Mouse (Mus musculus) adipocyte (in vitro differentiated cells): Measurements from ENCODE around the gene H2al1m.
"Not testable (repeated sequence)": the region's sequence is repeated elsewhere in the genome, so short reads cannot be mapped to it uniquely, and the experiment has no call there.

Experiments
- DNase-seq: peaks from one replicate; pipeline ENCODE4 v3.0.0-alpha.2; 2016; ENCODE audit warnings: low spot score

The H2al1m gene

DNA sequence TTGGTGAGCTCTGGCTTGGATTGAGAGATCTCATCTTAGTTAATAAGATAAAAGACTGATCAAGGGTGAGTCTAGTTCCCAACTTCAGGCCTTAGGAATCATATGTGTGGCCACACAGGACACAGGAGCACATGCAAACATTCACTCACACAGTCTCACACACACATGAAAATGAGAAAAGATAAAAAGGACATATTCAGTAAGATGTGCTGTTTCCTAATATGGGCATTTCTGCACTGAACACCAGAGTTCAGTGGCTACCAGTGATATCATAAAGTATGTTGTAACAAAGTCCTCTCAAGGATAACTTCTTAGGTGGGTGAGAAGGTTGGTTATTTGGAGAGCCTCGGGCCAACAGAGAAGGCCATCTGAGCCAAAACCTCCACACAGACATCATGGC is at the start of gene H2al1m:
TSS of gene H2al1m (plus strand) at position 301 of the 400 bp plus-strand sequence.
- not testable (repeated sequence) for DNase-seq

DNA sequence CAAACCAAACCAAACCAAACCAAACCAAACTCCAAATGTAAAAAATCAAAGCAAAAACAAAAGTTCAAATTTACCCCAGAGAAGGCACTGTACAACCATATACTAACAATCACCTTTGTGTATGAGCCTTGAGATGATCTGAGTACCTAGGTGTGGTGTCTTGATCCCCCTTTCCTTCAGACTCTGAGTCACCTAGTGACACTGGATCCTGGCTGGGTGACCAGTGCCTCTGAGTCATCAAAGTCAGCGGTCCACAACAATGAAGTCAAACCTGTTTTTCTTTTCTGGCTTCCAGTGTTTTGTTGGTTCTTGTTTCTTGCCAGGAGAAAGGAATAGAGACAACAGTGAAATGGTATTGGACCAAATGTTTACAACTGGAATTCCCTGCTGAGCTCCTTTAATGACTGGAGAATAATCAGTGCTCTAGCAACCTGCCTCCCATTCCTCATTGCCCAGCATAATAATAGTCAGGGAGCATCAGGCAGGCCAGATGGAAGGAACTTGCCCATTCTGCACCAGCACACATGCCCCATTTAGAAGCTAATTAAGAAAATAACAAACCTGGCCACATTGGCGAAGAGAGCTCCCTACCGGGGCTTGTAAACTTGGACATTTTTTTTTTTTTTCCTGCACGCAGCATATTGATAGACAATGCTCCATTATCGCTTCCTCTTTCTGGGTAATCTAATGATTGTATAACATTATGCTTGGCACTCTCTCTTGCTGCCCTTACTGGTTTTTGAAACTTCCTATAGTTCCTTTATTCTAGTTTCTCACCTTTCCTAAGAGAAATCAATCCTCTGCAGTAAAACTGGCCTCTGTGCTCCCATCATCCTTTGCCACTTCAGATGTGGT is 42.6 kb upstream of the H2al1m start:
- no peak for DNase-seq

DNA sequence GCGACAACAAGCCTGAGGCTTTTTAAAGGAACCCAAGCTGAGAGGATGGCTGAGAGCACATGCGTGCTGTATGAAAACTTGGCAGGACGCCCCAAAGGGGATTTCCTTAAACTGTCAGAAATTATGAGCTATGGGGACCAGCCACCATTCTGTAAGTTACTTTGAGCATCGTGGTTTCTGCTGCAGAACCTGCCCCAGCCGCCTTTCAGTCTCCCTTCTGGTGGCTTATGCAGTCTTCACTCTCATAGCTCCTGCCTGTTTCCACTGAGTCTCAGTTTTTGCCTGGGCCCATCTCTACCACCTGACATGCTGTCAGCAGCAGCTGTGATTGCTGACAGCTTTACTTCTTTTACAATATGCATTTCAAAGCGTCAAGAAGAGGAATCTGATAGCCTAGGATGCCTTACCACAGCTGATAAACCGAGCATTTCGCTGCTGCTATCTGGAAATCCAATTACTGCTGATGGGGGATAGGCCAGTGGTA is 40.1 kb upstream of the H2al1m start:
- DNase-seq = peak; percentile 10

DNA sequence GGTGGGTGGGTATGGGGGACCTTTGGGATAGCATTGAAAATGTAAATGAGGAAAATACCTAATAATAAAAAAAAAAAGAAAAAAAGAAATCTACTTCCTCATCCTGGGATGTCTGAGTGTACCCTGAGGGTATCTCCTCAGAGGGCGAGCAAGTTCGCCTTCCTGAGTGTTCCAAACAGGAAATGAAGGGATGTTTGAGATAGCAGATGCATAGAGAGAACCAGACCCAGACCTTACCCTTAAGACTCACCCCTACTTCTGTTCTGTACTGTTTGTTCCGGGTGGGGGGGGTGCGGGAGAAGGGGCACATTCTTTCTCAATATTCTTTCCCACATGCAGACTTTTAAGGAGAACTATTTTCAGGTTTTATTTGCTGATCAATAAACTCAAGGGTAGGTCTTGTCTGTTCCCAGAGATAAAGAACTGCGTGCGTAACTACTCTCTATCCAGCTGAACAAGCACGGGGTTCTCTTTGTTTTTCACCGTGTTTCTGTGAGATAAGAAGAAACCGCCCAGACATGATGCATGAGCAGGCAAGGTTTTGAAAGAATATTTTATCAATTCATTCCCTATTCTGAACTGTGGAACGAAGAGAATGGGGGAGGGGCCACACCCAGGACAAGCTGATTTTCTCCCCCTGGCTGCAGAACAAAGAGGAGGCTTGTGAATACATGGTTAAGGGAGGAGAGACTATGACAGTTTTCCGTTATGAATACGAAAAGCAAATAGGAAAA is 38.8 kb upstream of the H2al1m start:
- DNase-seq = no peak

DNA sequence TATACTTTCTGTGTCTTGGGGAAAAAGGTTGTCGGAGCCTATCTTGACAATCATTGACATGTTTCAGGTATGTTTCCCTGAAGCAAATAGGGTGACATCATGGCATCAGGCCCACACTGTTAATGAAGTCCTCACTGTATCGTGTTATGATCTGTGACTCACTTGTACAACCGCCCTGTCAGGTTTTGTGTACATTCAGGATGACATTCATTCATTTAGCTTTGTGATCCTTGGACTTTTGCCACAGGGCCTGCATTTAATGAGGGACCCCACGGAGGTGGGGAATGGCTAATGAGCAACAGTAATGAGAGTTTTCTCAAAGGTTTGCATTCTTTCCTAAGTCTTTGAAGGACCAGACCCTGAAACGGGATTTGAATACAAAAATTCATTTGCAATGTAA is 34.7 kb upstream of the H2al1m start:
- DNase-seq = no peak

DNA sequence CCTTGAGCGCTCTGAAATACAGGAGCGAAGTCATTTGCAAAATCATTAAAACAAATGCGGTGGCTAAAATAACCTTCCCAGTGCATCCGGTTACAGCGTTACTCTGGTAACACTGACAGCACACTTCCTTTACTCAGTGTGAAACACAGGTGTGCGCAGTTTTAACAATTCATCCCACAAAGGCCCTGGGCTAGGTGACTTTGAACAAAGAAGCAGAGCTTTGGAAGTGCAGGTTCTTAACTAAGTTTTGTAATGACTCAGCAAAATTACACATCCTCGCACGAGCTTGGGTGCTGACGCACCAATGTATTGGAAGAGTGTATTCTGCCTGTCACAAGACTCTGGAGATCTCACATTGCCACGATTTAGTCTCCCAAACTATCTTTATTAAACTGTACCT is 29.6 kb upstream of the H2al1m start:
- DNase-seq = no peak

DNA sequence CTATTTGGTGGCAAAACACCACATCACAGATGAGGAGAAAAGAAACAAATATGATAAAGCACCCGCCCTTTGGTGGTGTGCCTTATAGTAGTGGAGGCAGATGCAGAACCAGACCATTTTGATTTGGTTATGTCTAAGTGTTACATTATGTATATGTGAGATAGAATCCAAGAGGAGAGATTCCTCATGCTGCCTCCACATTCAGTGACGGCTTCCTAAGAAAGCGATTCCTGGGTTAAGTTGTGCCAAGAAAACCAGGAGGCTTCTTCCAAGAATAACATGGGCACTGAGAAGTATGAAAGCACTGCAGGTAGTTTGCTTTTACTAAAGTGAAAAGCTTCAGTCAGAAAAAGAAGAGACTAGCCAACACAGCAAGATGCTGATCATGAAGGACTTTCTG is 28.7 kb upstream of the H2al1m start:
- no peak for DNase-seq

DNA sequence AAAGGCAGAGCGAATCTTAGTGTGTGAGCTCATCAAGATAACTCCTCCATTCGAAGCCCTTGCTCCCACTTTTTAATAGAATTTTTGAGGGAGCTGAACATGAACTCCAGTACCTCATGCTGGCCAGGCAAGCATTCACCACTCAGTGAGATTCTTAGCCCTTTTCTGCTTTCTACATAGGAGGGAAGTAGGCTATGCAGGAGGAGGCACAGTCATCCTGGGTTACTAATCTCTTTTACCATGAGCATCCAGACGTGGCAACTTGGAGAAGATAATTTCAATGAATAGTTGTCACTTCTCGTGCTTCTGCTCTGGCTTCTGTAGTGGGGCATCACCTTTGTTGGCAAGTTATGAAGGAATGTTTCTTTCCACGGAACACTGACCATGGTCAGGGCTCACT is 26.8 kb upstream of the H2al1m start, which contains the start of gene Gm14862:
TSS of gene Gm14862 (minus strand) at position 134 of the 400 bp plus-strand sequence.
- no peak for DNase-seq

DNA sequence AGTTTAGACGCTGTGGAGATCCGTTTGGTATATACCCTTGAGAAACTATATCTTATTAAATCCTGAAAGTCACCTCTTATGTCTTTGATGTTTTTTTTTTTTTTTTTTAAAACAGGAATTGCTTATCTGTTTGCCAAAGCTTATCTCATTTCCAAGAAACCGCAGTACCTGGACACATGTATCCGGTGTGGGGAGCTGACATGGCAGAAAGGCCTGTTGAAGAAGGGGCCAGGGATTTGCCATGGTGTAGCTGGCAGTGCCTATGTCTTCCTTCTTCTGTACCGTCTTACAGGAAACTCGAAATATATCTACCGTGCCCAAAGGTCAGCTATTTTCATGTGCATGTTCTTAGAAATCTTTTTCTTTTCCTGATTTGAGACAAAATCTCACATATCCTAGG is 25.7 kb upstream of the H2al1m start:
- no peak for DNase-seq

DNA sequence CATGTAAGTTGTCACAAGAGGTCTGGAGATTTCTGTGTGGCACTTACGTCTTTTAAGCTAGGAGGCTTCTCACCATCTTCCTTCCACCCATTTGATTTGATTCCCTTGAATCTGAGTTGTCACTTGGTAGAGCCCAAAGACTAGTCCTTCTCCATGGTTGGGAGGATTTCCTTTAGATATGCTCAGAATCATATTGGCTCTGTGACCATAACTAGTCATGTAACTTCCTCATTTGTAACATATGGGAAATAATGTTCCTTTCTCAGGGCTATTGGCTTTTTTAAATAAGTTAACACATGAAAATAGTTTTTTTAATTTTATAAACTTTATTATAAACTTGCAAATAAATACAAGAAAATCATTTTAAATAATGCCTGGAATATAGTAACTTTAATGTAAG is 24.3 kb upstream of the H2al1m start:
- DNase-seq = no peak

DNA sequence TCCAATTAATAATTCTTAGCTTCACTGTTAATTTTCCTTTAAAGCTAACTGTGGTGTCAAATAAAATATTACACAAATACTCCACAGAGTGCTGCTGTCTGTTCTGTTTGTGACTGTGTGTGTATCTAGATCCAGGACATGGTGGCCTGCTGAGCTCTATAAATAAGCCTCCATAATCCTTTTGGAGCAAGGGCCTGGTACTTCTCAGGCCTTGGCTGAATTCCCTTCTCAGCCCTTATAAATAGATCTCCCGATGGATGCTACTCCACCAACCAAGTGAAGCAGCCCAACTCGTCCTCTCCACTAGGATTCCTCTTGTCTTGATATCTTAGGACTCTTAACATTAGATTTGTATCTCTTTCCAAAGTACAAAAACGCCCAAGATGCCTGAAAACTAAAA is 12.5 kb upstream of the H2al1m start:
- no peak for DNase-seq

DNA sequence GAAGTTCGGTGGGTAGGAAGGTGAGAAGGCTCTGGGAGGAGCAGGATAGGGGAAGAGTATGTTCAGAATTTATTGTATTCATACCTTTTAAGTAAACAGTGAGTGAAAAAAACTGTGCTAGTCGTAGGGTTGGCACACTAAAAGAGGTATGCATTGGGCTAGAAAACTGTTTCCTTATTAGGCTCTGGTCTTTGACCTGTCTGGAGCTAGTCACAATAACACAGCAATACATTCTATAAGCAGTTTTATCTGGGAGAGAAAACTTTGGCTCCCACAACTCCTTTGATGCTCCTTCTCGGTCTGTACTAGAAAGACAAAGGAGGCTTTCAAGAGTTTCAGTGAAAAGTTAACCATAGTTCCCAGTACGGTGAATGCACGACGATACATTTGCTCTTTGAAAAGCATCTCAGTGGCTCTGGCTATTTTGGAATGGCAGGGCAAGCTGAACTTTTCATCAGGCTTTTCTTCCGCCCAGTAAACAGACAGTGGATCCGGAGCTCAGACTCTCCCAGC is 11.6 kb upstream of the H2al1m start:
- DNase-seq = no peak

DNA sequence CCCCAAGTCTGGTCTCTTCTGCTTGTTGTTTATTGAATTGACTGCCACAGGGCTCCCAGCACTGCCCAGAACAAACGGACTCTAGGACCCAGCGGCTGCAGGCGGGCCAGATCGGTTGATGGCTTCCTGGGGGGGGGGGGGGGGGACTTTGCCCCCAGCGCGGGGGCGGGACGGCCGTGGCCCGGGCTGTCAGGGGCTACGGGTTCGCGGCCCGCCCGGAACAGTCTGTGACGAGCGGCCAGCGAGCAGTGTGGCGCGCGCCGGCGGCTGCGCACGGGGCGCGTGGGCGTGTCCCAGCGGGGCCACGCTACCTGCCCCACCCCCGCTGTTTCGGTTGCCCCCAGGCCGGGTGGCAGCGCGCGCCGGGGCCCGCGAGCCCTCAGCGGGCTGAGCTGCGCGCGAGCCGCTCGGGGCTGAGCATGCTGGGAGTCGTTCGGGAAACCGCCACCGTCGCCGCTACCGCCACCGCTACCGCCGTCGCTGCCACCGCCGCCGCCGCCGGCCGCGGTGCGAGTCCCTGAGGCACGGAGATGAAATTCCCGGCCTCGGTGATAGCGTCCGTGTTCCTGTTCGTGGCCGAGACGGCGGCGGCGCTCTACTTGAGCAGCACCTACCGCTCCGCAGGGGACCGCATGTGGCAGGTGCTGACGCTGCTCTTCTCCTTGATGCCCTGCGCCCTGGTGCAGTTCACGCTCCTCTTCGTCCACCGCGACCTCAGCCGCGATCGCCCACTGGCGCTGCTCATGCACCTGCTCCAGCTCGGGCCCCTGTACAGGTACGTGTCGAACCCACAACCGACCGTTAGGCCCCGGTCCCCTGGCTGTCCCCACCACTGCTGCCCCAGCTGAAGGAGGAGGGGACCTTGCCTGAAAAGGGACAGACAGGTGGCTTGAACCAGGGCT is 10.9 kb upstream of the H2al1m start, which contains the start of gene Xk:
TSS of gene Xk (plus strand) at position 297 of the 902 bp plus-strand sequence.
- DNase-seq = no peak

DNA sequence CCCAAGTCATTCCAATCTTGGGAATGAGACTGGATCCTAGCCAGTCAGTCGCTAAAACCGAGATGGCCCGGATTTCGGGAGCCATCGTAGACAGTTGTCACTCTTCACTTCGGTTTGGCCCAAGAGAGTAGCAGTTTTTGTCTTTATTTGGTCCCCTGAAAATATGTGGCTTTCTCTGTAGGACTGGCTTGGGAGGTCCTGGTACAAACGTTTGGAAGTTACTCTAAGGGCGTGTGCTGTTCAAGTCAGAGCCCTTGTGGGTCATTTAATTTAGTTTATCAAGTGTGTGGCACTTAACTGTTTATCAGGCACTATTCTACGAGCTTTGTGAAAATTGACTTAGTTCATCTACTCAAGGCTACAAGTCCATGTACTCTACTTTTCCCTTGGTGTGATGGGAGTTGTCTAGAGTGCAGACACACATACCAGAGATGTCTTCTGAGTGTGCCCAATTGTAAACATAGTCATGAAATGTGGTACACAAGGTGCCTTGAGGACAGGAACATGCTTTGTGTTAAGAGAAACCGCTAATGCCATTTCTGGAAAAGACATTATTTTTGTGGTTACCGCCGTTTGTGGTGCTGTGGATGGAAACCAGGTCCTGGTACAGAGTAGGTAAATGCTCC is 10.1 kb upstream of the H2al1m start:
- DNase-seq = no peak

DNA sequence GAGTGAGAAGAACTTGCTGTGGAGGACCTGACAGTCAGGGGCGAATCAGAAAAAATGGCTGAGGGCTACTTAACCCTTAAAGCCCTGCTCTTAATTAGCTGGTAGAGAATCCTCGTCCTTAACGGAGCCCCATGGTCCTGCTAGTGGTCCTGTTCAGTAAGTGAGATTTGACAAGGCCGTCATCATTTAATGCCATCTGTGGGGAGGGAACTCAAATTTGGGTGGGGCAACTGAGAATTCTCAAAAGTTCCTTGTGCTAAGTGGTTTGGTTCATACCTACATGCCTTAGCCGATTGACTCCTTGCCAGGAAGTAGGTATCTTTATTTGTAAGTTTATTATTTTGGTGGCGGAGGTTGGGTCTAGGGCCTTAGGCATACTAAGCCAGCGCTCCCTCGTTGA is 9.2 kb upstream of the H2al1m start:
- DNase-seq = no peak

DNA sequence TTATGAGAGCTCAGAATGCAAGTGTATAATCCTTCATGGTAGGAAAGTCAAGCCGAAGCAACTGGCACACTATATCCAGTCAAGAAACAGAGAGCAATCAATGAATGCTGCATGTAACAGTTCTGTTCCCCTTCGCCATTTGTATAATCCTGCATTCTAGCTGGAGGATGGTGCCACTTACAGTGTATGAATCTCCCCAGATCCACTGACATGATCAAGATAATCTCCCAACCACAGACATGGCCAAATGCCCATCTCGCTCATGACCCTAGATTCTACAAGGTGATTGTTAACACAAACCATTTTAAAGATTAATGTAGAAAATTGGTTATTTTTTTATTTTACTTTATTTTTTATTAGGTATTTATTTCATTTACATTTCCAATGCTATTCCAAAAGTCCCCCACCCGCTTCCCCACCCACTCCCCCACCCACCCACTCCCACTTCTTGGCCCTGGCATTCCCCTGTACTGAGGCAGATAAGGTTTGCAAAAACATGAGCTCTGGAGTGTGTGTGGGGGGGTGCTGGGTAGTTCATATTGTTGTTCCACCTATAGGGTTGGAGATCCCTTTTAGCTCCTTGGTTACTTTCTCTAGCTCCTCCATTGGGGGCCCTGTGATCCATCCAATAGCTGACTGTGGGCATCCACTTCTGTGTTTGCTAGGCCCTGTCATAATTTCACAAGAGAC is 9.7 kb downstream of the H2al1m start:
- DNase-seq = not testable (repeated sequence)

DNA sequence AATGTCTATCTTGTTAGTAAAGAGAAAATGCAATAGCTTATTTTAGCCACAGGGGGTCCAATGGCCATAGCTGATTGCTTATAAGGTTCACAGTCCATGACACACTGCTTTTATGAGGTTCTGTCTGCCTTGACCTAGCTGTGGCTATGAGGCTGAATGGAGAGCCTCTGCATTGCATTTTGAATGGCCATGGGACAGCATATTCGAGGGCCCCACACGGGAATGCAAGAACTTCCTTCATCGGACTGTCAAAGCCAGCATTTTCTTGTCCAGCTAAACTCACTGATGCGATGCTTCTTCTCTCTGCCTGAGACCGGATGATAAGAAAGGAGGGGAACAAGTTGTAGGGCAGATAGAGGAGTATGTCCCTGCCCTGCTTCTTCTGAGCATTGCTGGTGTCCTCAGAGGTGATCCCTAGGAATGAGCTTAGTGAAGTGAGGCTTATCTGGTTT is 14.9 kb downstream of the H2al1m start:
- no peak for DNase-seq

DNA sequence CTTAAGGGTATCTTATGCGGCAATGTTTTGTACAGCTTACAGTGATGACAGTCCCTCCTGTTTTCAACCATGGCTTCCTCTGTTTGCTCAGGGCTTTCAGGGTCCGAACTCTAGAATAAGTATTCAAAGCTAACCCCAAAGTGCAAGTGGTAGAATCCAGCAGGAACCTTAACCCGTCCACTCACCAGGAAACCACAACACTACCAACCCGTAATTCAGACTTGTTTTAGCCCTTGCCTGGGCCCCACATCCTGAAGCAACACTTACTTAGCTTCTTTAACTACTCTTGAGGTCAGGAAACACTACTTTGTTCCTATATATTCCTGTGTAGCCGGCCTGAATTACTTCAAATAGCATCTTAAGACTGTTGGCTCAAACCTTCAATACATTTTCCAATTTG is 19.2 kb downstream of the H2al1m start:
- no peak for DNase-seq

DNA sequence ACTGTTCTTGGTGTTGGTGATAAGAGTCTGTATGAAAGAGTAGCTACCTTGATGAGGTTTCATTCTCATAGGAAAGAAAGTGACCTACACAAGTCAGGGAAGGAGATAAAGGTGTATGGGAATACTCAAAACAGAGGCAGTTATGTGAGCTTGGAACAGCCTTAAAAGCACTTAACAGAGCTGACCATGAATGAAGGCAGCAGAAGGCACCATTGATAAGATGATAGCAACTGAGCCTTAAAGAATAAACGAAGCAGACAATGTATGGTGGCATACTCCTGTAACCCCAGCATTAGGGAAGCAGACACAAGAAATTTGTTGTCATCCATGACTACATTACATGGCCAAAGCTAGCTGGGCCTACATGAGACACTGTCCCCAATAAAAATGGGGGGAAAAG is 19.9 kb downstream of the H2al1m start:
- DNase-seq = no peak

DNA sequence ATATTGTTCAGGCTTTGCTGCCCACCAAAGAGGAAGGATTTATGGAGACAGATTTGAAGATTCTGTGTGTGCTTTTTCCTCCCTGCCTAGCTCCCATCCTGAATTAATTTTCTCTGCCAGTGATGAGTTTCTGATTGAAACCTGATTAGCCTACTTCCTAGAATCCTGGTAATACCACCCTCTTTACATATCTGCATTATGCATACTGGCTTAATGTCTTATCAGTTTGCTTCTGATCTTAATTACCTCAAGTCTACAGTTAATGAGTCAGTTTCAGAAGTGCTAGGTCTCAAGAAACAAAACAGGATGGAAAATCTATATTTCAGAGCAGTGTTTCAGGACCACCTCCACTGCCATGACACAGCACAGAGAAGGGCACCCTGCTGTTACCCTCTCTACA is 32.9 kb downstream of the H2al1m start:
- DNase-seq = not testable (repeated sequence)

DNA sequence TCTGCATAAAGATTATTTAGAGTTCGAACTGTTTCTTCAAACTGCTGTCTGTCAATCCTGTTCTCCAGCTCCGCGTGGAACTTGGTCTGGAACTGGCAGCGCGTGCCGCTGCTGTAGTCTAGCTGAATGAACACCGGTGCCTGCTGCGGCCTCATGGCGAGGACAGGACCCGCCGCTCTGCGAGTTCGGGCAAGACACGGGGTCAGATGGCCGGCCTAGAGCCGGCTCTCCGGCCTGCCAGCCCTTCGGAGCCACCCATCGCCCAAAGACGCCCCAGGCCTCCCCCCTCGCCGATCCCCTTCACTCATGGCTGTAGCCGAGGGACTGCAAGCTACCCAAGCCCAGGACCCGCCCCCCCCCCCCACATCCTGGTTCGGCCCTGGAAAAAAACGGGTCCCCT is 44.4 kb downstream of the H2al1m start:
- DNase-seq = not testable (repeated sequence)
